Mouse (Mus musculus) heart, adult 2 months (tissue): ENCODE data around the gene Slc28a1. TPM values are rescaled to one million over a fixed set of nuclear protein-coding genes. Genes with fewer than 3 reads are reported as not detected.
A peak's percentile ranks its signal among the peaks of the same experiment; 100 is the strongest.

Experiments
- DNase-seq, 2 experiments: peaks; one replicate each; pipeline ENCODE4 v3.0.0; 2021
- H3K27ac ChIP-seq: fragments of 200-600 bp; 2 replicates; pipeline ENCODE4 v1.8.1; 2022
- H3K27me3 ChIP-seq: fragments of 200-500 bp; 2 replicates; pipeline ENCODE4 v1.6.1; 2012; ENCODE audit warnings: mild to moderate bottlenecking, low read length, inconsistent platforms, mixed read lengths; ENCODE audit not compliant: control insufficient read depth, insufficient read depth
- H3K36me3 ChIP-seq: fragments of 200-500 bp; 2 replicates; pipeline ENCODE4 v1.6.1; 2012; ENCODE audit warnings: low read length, inconsistent platforms; ENCODE audit not compliant: control insufficient read depth, insufficient read depth
- H3K4me1 ChIP-seq: fragments of 200-500 bp; 2 replicates; pipeline ENCODE4 v1.6.1; 2011; ENCODE audit warnings: low read length; ENCODE audit not compliant: control insufficient read depth, insufficient read depth
- H3K4me3 ChIP-seq: fragments of 200-600 bp; 2 replicates; pipeline ENCODE4 v1.8.1; 2022
- H3K79me2 ChIP-seq: fragments of 200-500 bp; replicated peaks from 2 replicates; pipeline ENCODE4 v1.6.1; 2012; ENCODE audit warnings: mild to moderate bottlenecking, inconsistent platforms, low read length, moderate library complexity, mixed read lengths; ENCODE audit not compliant: control insufficient read depth, insufficient read depth
- H3K9ac ChIP-seq: fragments of 200-500 bp; 2 replicates; pipeline ENCODE4 v1.6.1; 2012; ENCODE audit warnings: low read depth, mild to moderate bottlenecking, control low read depth, inconsistent platforms, low read length, mixed read lengths
- CTCF ChIP-seq: fragments of 200-600 bp; IDR thresholded peaks from 2 replicates; pipeline ENCODE4 v1.8.1; 2022; ENCODE audit warnings: antibody characterized with exemption, mild to moderate bottlenecking, moderate library complexity
- EP300 ChIP-seq: fragments of 200-500 bp; IDR thresholded peaks from 2 replicates; pipeline ENCODE4 v1.6.1; 2011; ENCODE audit warnings: low read depth, low read length, control low read depth; ENCODE audit not compliant: insufficient read depth
- POLR2A ChIP-seq: fragments of 200-500 bp; IDR thresholded peaks from 2 replicates; pipeline ENCODE4 v1.6.1; 2011; ENCODE audit warnings: mild to moderate bottlenecking, low read depth, low read length, control low read depth; ENCODE audit not compliant: insufficient read depth
- WGBS: fragments of 180-500 bp; shearing (Covaris S2); methylation state at CpG from one replicate; pipeline ENCODE4 v1.1.7; 2018; 5-methylcytosine and 5-hydroxymethylcytosine counted together
- intact Hi-C: fragments of 180-260 bp; cut with DNase I; formaldehyde crosslinking; loops from one replicate; pipeline ENCODE4 v1.15.1; 2025
- polyA plus RNA-seq: library from polyadenylated mRNA; depleted of rRNA; stranded (reverse); fragments of >200 nt; gene quantifications from 2 replicates; pipeline ENCODE4 v1.2.3, GENCODE M21; 2012
- total RNA-seq, 2 experiments: library from RNA; stranded (reverse); gene quantifications; 2 replicates each; pipeline ENCODE4 v1.2.3; 2021

The Slc28a1 gene
- total and polyA plus RNA-seq, 3 experiments: 0.08 to 0.20 (median 0.18) TPM

DNA sequence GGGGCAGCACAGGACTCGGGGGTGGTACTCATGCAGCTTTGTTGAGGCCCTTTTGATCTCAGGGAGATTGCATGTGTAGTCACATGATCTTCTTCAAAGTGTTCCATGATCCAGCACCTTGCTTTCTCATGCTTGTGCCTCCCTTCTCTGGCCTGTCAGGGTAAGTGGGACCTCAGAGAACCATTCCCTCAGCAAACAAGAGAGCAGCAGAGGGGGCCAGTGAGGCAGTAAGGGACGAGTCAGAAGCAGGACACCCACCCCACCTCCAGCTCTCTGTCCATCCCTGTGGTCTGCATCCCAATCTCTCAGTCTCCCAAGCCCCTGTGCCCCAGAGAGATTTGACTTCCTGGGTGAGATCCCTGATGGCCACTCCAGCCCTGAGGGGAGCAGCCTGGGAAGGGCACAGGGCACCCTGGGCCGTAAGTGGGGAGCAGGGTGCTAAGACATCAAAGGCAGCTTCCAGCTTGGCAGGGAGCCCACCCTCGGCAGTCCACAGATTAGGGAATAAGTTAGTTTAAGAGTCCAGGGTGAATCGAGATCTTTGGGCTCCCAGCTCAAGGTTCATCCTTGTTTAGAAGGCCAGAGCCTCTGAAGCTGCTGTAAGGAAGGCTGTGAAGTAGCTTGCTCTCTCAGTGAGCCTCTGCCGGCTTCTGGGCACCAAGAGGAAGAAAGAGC, 1.8 kb upstream of the Slc28a1 start:
- Histone ChIP-seq H3K79me2 (no peaks in the 10 kb centered on the region), H3K9ac (no peak overlapping the region), H3K27ac (no peak overlapping the region), H3K27me3 (no peaks in the 10 kb centered on the region), H3K4me3 (no peak overlapping the region), H3K4me1 (peaks cover 8% of the 10 kb centered on the region), H3K36me3 (no peaks in the 10 kb centered on the region)
- TF ChIP-seq EP300 (no peak), POLR2A (no peak), CTCF (peak; percentile 40)
- intact Hi-C loops: no loop called here
- no peak for DNase-seq
- 49% methylated on average over 6 of the region's 6 CpGs for WGBS

GRCm38 (mm10) chr7:81121099-81121498, 6.5 kb downstream of the Slc28a1 start:
- no peaks in the 10 kb centered on the region for H3K27me3 ChIP-seq
- TF ChIP-seq EP300: no peak
- no peak for TF ChIP-seq POLR2A
- TF ChIP-seq CTCF: no peak
- intact Hi-C loops: no loop called here
- peaks cover 4% of the 10 kb centered on the region; the same call in 1 of the 2 replicates for H3K4me1 ChIP-seq
- H3K9ac ChIP-seq: no peak overlapping the region
- H3K27ac ChIP-seq: no peak overlapping the region
- WGBS: 86% methylated on average over 3 of the region's 3 CpGs
- no peaks in the 10 kb centered on the region for H3K36me3 ChIP-seq
- H3K4me3 ChIP-seq: no peak overlapping the region
- no peak for DNase-seq
- H3K79me2 ChIP-seq: no peaks in the 10 kb centered on the region

DNA sequence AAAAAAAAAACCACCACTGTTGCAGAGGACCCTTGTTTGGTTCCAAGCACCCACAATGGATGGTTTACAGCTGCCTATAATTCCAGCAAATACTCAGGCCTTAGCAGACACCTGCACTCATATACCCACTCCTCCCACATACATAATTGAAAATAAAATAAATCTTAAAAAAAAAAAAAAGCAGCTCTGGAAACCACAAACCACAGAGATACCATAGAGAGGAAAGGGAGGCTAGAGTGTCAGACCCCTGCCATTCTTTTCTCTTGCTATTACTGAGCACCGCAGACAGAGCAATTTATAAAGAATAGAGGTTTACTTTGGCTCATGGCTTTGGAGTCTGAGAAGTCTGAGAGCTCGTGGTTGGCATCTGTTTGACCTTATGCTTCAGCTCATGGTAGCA, 8.2 kb downstream of the Slc28a1 start:
- Histone ChIP-seq H3K4me1 (peaks cover 4% of the 10 kb centered on the region; the same call in 1 of the 2 replicates), H3K79me2 (no peaks in the 10 kb centered on the region), H3K27me3 (no peaks in the 10 kb centered on the region), H3K9ac (no peak overlapping the region), H3K27ac (no peak overlapping the region), H3K36me3 (no peaks in the 10 kb centered on the region), H3K4me3 (no peak overlapping the region)
- no peak for TF ChIP-seq CTCF
- TF ChIP-seq POLR2A: no peak
- no peak for TF ChIP-seq EP300
- DNase-seq: no peak
- WGBS: 61% methylated on average over 2 of the region's 2 CpGs
- intact Hi-C loops: no loop called here

GRCm38 (mm10) chr7:81123553-81123952, 9.0 kb downstream of the Slc28a1 start:
- H3K4me3 ChIP-seq: no peak overlapping the region
- no peak for DNase-seq
- H3K4me1 ChIP-seq: peaks cover 4% of the 10 kb centered on the region; the same call in 1 of the 2 replicates
- no peaks in the 10 kb centered on the region for H3K79me2 ChIP-seq
- WGBS: 81% methylated on average over 5 of the region's 5 CpGs
- H3K27ac ChIP-seq: no peak overlapping the region
- no peaks in the 10 kb centered on the region for H3K36me3 ChIP-seq
- no peak overlapping the region for H3K9ac ChIP-seq
- no peaks in the 10 kb centered on the region for H3K27me3 ChIP-seq
- intact Hi-C loops: no loop called here
- TF ChIP-seq POLR2A: no peak
- TF ChIP-seq CTCF: no peak
- no peak for TF ChIP-seq EP300

GRCm38 (mm10) chr7:81124773-81125172, 10.2 kb downstream of the Slc28a1 start:
- H3K36me3 ChIP-seq: no peaks in the 10 kb centered on the region
- H3K4me1 ChIP-seq: peaks cover 4% of the 10 kb centered on the region; the same call in 1 of the 2 replicates
- TF ChIP-seq CTCF (no peak), EP300 (peak; percentile 47; the same call in 1 of the 2 replicates)
- H3K9ac ChIP-seq: no peak overlapping the region
- WGBS: 63% methylated on average over 8 of the region's 8 CpGs
- no peak overlapping the region for H3K27ac ChIP-seq
- no peak overlapping the region for H3K4me3 ChIP-seq
- no peaks in the 10 kb centered on the region for H3K79me2 ChIP-seq
- peak; percentile 67 to 69 for DNase-seq
- H3K27me3 ChIP-seq: no peaks in the 10 kb centered on the region
- intact Hi-C loops: no loop called here
